Mouse (Mus musculus) skeletal muscle tissue, adult 2 months (tissue): ENCODE measurements around the gene Efna5.
A peak's percentile ranks its signal among the peaks of the same experiment; 100 is the strongest.

ENCODE experiments used
- DNase-seq: peaks from one replicate; pipeline ENCODE4 v3.0.0-alpha.2; 2012; ENCODE audit warnings: low read depth, low spot score

Gene Efna5

GRCm38 (mm10) chr17:62702020-62702814 lies 178.9 kb downstream of the Efna5 start:
- no peak for DNase-seq

- DNase-seq: no peak
Observed at GRCm38 (mm10) chr17:62700791-62701602, 180.1 kb downstream of the Efna5 start.

- no peak for DNase-seq
Observed at GRCm38 (mm10) chr17:62694958-62695437, 186.1 kb downstream of the Efna5 start.

GRCm38 (mm10) chr17:62692242-62692641 lies 188.9 kb downstream of the Efna5 start:
- no peak for DNase-seq

GRCm38 (mm10) chr17:62691201-62691715 lies 189.9 kb downstream of the Efna5 start:
- DNase-seq: no peak

GRCm38 (mm10) chr17:62690256-62690655 lies 190.9 kb downstream of the Efna5 start:
- no peak for DNase-seq

- no peak for DNase-seq
Observed at GRCm38 (mm10) chr17:62689646-62690045, 191.5 kb downstream of the Efna5 start.

GRCm38 (mm10) chr17:62687369-62687768 lies 193.7 kb downstream of the Efna5 start:
- peak; percentile 18 for DNase-seq

GRCm38 (mm10) chr17:62685181-62685580 lies 195.9 kb downstream of the Efna5 start:
- no peak for DNase-seq

GRCm38 (mm10) chr17:62683142-62683541 lies 198.0 kb downstream of the Efna5 start:
- no peak for DNase-seq

- no peak for DNase-seq
Observed at GRCm38 (mm10) chr17:62681726-62682125, 199.4 kb downstream of the Efna5 start.

GRCm38 (mm10) chr17:62680737-62681136 lies 200.4 kb downstream of the Efna5 start:
- DNase-seq: no peak

GRCm38 (mm10) chr17:62676832-62677231 lies 204.3 kb downstream of the Efna5 start:
- no peak for DNase-seq

GRCm38 (mm10) chr17:62676409-62676808 lies 204.7 kb downstream of the Efna5 start:
- DNase-seq: no peak

GRCm38 (mm10) chr17:62675811-62676255 lies 205.3 kb downstream of the Efna5 start:
- DNase-seq: no peak

- no peak for DNase-seq
Observed at GRCm38 (mm10) chr17:62672068-62672467, 209.0 kb downstream of the Efna5 start.

- no peak for DNase-seq
Observed at GRCm38 (mm10) chr17:62666761-62667160, 214.4 kb downstream of the Efna5 start.

- DNase-seq: no peak
Observed at GRCm38 (mm10) chr17:62665823-62666222, 215.3 kb downstream of the Efna5 start.

- DNase-seq: no peak
Observed at GRCm38 (mm10) chr17:62664709-62665108, 216.4 kb downstream of the Efna5 start.

- no peak for DNase-seq
Observed at GRCm38 (mm10) chr17:62661801-62662200, 219.3 kb downstream of the Efna5 start.

GRCm38 (mm10) chr17:62659501-62660175 lies 221.5 kb downstream of the Efna5 start:
- no peak for DNase-seq
